Mouse (Mus musculus): ENCODE data around the gene Ccl24.
"Not testable (repeated sequence)": the region's sequence is repeated elsewhere in the genome, so short reads cannot be mapped to it uniquely, and the experiment has no call there.

Gene Ccl24

DNA sequence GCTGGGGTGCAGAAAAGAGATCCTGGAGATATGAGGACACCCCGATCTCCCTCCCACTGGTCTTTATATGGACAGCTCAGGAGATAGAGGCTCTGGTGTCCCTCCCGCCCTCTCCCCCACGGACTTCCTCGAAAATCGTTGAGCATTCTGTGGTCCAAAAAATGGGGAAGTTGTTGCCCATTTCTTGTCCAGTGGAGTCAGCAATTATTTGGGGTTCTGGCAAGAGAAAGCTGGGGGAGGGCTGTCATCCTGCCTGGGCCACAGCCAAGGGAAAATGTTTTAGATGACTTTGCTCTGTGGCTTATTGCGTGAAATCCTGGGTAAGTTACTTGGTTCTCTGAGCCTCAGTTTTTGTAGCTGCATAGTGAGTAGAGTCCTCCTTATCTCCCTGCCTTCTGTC, at the start of gene Ccl24:
Gene Ccl24 (minus strand): TSS at position 44 of the 400 bp plus-strand sequence.
- no peak for DNase-seq

- no peak for DNase-seq
Observed at GRCm38 (mm10) chr5:135621725-135622124, 48.9 kb upstream of the Ccl24 start.

- no peak for DNase-seq
Observed at GRCm38 (mm10) chr5:135620526-135620925, 47.7 kb upstream of the Ccl24 start.

- DNase-seq: not testable (repeated sequence)
Observed at GRCm38 (mm10) chr5:135619741-135620140, 46.9 kb upstream of the Ccl24 start.

GRCm38 (mm10) chr5:135609794-135610193, 36.9 kb upstream of the Ccl24 start:
- DNase-seq: no peak

DNA sequence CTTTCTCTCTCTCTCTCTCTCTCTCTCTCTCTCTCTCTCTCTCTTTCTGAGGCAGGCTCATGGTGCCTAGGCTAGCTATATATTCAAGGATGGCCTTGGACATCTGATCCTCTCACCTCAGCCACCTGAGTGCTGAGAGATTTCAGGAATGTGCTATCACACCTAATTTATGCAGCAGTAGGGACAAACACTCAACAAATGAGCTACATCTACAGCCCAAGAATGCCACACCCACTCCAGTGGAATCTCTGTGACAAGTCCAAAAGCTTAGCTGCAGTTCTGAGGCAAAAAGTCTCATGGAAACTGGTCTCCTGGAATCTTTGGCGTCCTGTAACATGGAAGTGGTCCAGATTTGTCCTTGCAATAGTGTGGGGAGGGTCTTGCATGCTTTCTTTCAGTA, 34.7 kb upstream of the Ccl24 start:
- no peak for DNase-seq

DNA sequence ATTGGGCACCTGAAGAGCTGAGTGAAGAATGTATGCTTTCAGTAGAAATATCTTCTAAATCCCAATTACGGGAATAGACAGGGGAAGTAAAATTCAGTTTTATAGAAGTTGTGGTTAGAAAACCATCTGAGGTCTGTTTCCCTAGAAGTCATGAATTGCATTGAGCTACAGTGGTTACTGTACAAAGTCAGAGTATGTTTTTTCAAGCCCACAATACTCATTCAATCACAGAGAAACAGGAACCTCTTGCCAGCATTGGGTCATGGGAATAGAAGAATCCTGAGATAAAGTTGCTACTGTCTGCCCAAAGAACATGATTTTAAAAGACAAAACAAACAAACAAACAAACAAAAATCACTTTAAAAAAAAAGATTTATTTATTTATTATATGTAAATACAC, 33.9 kb upstream of the Ccl24 start:
- DNase-seq: not testable (repeated sequence)

DNA sequence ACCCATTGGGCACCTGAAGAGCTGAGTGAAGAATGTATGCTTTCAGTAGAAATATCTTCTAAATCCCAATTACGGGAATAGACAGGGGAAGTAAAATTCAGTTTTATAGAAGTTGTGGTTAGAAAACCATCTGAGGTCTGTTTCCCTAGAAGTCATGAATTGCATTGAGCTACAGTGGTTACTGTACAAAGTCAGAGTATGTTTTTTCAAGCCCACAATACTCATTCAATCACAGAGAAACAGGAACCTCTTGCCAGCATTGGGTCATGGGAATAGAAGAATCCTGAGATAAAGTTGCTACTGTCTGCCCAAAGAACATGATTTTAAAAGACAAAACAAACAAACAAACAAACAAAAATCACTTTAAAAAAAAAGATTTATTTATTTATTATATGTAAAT, 31.8 kb upstream of the Ccl24 start:
- DNase-seq: not testable (repeated sequence)

DNA sequence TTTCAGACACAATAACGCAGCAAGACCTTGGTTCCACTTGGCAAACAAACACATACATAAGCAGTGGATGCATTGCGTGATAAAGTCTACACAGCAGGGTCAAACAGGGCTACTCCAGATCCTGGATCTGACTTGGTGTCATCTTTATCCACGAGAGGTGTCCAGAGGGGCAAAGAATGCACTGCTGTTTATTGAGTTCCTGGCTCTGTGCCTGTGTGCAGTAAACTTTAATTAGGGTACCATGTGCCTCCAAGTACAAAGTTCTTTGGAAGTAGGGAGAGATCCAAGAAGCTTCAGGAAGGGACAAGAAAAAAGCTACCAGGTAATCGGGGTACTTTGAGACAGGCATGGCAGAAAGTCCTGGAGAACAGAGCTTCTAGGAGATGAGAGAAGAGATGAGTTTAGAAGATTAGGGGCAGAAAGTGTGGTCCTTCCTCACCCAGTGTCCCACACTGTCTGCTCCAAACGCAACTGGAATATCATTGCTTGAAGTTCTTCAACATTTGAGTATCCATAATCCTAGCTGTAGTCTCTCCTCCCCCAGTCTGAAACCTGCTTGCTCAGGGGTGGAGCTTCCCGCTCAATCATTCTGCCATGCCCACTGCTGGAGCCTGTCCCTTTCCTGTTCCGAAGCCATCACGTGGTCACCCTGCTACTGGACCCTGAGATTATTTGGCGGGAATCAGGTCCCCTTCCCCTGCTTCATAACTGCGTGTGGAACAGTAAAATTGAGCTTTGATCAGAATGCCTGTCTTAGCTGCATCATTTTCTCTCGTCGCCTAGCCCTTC, 17.3 kb upstream of the Ccl24 start:
- DNase-seq: no peak

- DNase-seq: no peak
Observed at GRCm38 (mm10) chr5:135587764-135588163, 14.9 kb upstream of the Ccl24 start.

- DNase-seq: no peak
Observed at GRCm38 (mm10) chr5:135585691-135586090, 12.8 kb upstream of the Ccl24 start.

DNA sequence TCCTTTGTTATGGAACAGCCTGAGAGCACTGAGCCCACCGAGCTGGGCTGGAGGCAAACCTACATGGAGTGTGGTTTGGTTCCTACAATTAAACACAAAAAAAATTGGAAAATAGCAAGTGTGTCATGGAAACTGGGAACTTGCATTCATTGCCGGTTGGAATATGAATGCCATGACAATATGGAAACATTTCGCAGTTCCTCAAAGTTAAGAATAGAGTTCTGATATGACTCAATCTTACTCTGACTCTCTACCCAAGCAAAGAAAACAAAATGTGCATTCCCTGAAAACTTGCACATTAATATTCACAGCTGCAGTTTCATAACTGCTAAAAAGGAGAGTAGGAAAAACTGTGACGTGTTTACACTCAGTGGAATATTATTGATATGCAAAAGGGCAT, 9.5 kb upstream of the Ccl24 start:
- DNase-seq: no peak

DNA sequence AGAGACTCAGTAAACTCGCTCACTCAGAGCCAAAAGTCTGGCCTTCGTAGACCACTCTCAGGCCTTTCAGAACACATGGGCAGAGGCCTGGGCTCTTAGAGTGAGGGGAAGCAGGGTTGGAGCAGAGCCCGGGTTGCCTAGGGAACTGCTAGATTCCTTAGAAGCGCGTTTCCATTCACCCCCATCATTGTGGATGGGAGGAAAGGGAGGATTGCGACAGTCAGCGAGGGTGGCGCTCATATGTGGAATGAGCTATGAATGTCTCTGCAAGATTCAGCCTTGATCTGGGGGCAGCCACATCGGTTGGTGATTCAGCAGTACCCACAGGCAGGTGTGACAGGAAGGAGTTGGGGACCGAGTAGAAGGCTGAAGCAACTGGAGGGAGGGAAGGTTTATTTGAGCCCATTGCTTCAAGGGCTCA, 6.5 kb upstream of the Ccl24 start:
- DNase-seq: no peak

DNA sequence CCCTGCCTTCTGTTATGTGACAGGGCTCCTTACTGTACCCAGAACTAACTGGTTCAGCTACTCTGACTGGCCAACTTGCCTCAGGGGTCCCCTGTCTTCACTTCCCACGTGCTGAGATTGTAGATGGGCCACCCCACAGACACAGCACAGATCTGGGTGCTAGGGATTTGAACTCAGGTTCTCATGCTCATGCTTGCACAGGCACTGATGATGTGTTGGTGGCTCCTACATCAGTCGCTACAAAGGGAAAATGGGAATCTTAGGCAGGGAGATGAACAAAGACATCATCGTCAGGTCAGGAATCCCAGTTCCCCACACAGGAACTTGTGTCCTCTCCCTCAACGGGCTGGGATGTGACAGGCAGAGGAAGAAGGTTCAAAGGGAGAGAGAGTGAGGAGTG, 3.2 kb upstream of the Ccl24 start:
- DNase-seq: no peak

DNA sequence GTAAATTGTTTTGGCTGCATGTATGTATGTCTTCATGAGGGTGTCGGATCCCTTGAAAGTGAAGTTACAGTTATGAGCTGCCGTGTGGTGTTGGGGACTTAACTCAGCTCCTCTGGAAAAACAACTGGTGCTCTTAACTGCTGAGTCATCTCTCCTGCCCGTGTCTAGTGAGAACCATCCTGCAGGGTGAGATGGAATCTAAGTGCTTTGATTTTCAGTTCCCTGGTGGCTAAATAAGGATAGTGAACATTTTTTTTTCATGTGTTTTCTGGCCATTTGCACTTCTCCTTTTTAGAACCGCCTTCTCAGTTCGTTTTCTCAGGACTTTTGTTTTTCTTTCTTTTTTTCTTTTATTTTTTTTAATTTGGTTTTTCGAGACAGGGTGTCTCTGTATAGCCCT, 4.2 kb downstream of the Ccl24 start:
- DNase-seq: no peak

- no peak for DNase-seq
Observed at GRCm38 (mm10) chr5:135567556-135568265, 5.1 kb downstream of the Ccl24 start.

- no peak for DNase-seq
Observed at GRCm38 (mm10) chr5:135563469-135563868, 9.4 kb downstream of the Ccl24 start, which contains the start of gene Ccl26. Gene Ccl26, minus strand, starts transcription at chr5:135563569.

DNA sequence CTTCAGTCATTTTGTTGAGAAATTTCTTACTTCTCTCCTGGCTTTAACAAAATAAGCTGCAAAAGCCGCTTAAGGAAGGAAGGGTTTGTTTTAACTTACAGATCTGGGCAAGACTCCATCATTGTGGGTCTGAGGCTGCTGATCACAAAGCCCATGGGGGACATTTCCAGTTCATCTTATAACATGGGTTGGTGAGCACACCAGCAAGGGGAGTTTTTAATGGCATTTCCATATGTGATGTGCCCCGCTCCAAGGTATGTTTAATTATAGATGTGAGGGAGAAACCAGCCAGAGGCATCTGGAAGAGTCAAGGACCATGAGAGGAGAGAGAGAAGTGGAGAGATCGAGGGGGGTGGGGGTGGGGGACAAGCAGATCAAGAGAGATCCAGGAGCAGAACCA, 15.2 kb downstream of the Ccl24 start:
- no peak for DNase-seq

GRCm38 (mm10) chr5:135557051-135557450, 15.8 kb downstream of the Ccl24 start:
- DNase-seq: no peak

GRCm38 (mm10) chr5:135556259-135556658, 16.6 kb downstream of the Ccl24 start:
- DNase-seq: no peak

DNA sequence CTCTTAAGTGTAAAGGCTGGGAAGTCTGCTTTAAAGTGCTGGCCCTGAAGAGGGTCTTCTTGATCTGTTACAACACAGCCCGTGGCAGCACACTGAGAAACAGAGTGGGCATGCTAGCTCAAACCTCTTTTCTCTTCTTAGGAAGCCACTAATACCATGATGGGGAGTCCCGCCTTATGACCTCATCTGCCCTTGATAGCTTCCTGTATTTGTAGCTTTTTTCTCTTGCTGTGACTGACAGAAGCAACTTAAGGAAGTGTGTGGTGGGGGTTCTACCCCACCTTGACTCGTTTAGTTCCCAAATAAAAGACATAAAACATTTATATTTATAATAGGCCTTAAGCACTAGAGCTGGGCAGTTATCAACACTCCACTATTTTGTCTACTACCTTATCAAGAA, 21.3 kb downstream of the Ccl24 start:
- no peak for DNase-seq

DNA sequence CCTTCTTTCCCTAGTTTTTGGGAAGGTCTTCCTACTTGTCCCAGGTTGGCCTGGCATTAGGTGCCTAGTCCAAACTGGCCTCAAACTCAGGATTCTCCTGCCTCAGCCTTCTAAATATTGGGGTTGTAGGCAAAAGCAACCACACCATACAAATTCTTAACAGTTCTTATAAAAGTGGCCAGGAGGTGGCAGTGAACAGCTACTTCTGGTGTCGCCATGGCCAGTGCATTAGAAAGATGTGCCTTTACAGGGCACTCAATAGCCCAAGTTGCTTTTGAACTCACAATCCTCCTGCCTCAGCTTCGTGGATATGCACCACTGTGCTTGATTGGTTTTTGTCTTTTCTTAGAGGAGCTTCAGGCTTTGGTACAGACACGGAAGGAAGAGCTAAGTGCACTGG, 21.9 kb downstream of the Ccl24 start:
- no peak for DNase-seq

GRCm38 (mm10) chr5:135547990-135548389, 24.9 kb downstream of the Ccl24 start:
- no peak for DNase-seq

Measured in spleen, adult 18-20 months (tissue).